Mouse (Mus musculus): ENCODE measurements around the gene Gm5089. TPM values are rescaled to one million over a fixed set of nuclear protein-coding genes. Genes with fewer than 3 reads are reported as not detected.

The Gm5089 gene
- polyA plus RNA-seq, 1 experiment from 2014 or later = 0.22 TPM

DNA sequence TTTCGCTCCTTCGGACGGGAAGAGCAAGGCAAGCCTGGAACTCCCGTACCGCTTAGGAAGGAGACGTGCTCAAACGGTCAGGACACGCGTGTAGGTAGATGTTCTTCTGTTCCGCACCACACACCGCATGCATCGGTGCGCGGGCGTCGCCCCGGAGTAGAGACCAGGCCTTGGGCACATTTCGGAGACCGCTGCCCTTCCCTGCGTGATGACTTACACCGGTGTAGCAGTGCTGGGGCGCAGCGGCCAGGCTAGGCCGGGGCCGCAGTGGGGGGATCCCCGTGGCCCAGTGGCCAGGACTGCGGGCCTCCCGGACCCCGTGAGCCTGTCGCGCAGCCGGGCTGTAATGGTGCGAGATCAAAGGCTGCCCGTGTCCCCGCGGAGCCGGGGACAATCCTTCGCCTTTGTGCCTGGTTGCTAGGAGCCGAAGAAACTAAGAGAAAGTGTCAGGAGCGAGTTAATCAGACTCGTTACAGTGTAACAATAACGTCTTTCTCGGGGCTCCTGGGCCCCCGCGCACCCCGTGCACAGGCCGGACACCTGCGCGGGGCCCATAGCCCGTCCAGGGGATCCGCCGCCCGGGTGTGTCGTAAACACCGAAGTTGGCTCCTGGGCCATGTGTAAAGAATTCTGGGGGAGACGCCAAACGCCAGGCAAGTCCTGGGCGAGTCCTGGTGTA, 44.2 kb downstream of the Gm5089 start:
- peak; percentile 53; the same call in 1 of the 2 replicates for ATAC-seq (ENCODE audit: insufficient number of reproducible peaks, insufficient read depth, low FRiP score, low TSS enrichment, low read depth)
- Histone ChIP-seq H3K4me3 (peak overlapping the region; percentile 43), H3K9me3 (no peaks in the 10 kb centered on the region), H3K4me1 (peaks cover 32% of the 10 kb centered on the region), H3K27me3 (peaks cover 62% of the 10 kb centered on the region), H3K36me3 (no peaks in the 10 kb centered on the region), H3K4me2 (peak overlapping the region; percentile 82), H3K9ac (peak overlapping the region; percentile 70), H3K27ac (no peak overlapping the region)
- 1% methylated on average over 58 of the region's 58 CpGs for WGBS

- peaks cover 65% of the 10 kb centered on the region for H3K27me3 ChIP-seq
- H3K9ac ChIP-seq = peak overlapping the region; percentile 70; the same call in 1 of the 2 replicates
- WGBS = 4% methylated on average over 18 of the region's 18 CpGs
- no peak for ATAC-seq (ENCODE audit: insufficient number of reproducible peaks, insufficient read depth, low FRiP score, low TSS enrichment, low read depth)
- H3K36me3 ChIP-seq = no peaks in the 10 kb centered on the region
- no peak overlapping the region for H3K27ac ChIP-seq
- H3K4me3 ChIP-seq = peak overlapping the region; percentile 43
- peaks cover 30% of the 10 kb centered on the region for H3K4me1 ChIP-seq
- peak overlapping the region; percentile 82 for H3K4me2 ChIP-seq
- H3K9me3 ChIP-seq = no peaks in the 10 kb centered on the region
These were observed 44.9 kb downstream of the Gm5089 start for GRCm38 (mm10) chr14:122405897-122406540.

DNA sequence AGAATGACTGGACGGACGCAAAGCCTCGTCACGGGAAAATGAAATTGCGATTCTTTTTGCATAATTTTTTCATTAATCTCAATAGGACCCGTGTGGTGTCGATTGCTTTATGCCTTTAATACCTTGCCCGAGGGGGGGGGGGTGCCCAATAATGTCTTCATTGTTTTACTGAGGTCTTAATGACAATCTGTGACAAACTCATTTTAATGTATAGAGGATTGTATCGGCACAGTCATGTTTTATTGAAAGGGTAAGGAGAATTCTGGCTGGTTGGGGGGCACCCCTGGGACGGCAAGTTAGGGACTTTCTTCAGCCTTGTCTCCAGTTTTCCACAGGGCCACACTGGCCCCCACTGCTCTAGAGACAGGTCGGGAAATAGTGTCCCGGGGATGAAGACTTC, 45.7 kb downstream of the Gm5089 start:
- Histone ChIP-seq H3K9ac (no peak overlapping the region), H3K36me3 (no peaks in the 10 kb centered on the region), H3K4me2 (no peak overlapping the region), H3K27ac (no peak overlapping the region), H3K9me3 (no peaks in the 10 kb centered on the region), H3K4me1 (peaks cover 30% of the 10 kb centered on the region), H3K27me3 (peaks cover 71% of the 10 kb centered on the region), H3K4me3 (no peak overlapping the region)
- 46% methylated on average over 12 of the region's 12 CpGs for WGBS
- no peak for ATAC-seq (ENCODE audit: insufficient number of reproducible peaks, insufficient read depth, low FRiP score, low TSS enrichment, low read depth)

GRCm38 (mm10) chr14:122404596-122405154, 46.2 kb downstream of the Gm5089 start:
- H3K27me3 ChIP-seq = peaks cover 71% of the 10 kb centered on the region
- 75% methylated on average over 7 of the region's 7 CpGs for WGBS
- H3K9me3 ChIP-seq = no peaks in the 10 kb centered on the region
- no peak overlapping the region for H3K27ac ChIP-seq
- H3K4me2 ChIP-seq = no peak overlapping the region
- H3K36me3 ChIP-seq = no peaks in the 10 kb centered on the region
- no peak for ATAC-seq (ENCODE audit: insufficient number of reproducible peaks, insufficient read depth, low FRiP score, low TSS enrichment, low read depth)
- no peak overlapping the region for H3K4me3 ChIP-seq
- no peak overlapping the region for H3K9ac ChIP-seq
- H3K4me1 ChIP-seq = peaks cover 30% of the 10 kb centered on the region

- Histone ChIP-seq H3K9ac (no peak overlapping the region), H3K4me3 (no peak overlapping the region), H3K27ac (no peak overlapping the region), H3K27me3 (peaks cover 71% of the 10 kb centered on the region), H3K4me1 (peaks cover 30% of the 10 kb centered on the region), H3K9me3 (no peaks in the 10 kb centered on the region), H3K4me2 (no peak overlapping the region), H3K36me3 (no peaks in the 10 kb centered on the region)
- 66% methylated on average over 3 of the region's 3 CpGs for WGBS
- ATAC-seq (ENCODE audit: insufficient number of reproducible peaks, insufficient read depth, low FRiP score, low TSS enrichment, low read depth) = no peak
These were observed 47.4 kb downstream of the Gm5089 start for GRCm38 (mm10) chr14:122403422-122403940.

DNA sequence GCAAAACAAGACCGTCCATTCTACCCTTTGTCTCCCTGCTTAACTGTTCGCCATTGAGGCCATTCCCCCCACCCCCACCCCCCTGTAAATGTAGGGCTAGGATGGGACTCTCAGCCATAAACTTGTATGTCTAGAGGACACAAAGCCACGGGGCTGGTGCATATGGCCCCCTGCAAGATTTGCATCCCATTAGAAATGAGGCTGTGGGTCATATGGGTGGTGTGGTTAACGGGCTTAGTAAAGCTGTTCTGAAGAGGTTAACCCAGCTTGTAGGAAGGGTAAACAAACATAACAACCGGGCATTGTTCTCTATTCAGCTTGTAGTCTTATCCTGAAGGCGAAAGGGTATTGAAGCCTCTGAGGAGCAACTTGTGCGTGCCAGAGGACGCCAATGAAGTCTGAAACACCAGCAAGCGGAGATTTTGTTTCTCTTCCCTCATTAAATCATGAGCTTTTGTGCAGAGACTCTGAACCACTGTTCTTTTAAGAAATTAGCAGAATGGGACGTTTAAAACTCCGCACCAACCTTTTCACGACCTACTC, 48.1 kb downstream of the Gm5089 start:
- H3K27me3 ChIP-seq = peaks cover 64% of the 10 kb centered on the region
- WGBS = 33% methylated on average over 12 of the region's 12 CpGs
- H3K4me3 ChIP-seq = no peak overlapping the region
- no peaks in the 10 kb centered on the region for H3K9me3 ChIP-seq
- H3K27ac ChIP-seq = no peak overlapping the region
- H3K4me1 ChIP-seq = peaks cover 30% of the 10 kb centered on the region
- ATAC-seq (ENCODE audit: insufficient number of reproducible peaks, insufficient read depth, low FRiP score, low TSS enrichment, low read depth) = no peak
- no peak overlapping the region for H3K9ac ChIP-seq
- H3K36me3 ChIP-seq = no peaks in the 10 kb centered on the region
- no peak overlapping the region for H3K4me2 ChIP-seq

GRCm38 (mm10) chr14:122401886-122402285, 49.0 kb downstream of the Gm5089 start:
- Histone ChIP-seq H3K27ac (no peak overlapping the region), H3K4me3 (no peak overlapping the region), H3K4me1 (peaks cover 27% of the 10 kb centered on the region), H3K27me3 (peaks cover 55% of the 10 kb centered on the region), H3K9me3 (no peaks in the 10 kb centered on the region), H3K36me3 (no peaks in the 10 kb centered on the region), H3K4me2 (no peak overlapping the region), H3K9ac (no peak overlapping the region)
- 38% methylated on average over 11 of the region's 11 CpGs for whole genome bisulfite sequencing
- ATAC-seq (ENCODE audit: insufficient number of reproducible peaks, insufficient read depth, low FRiP score, low TSS enrichment, low read depth) = no peak

- no peak for ATAC-seq (ENCODE audit: insufficient number of reproducible peaks, insufficient read depth, low FRiP score, low TSS enrichment, low read depth)
- peaks cover 12% of the 10 kb centered on the region for H3K4me1 ChIP-seq
- H3K4me3 ChIP-seq = no peak overlapping the region
- H3K27ac ChIP-seq = no peak overlapping the region
- peaks cover 35% of the 10 kb centered on the region for H3K27me3 ChIP-seq
- H3K4me2 ChIP-seq = no peak overlapping the region
- WGBS = 82% methylated on average over 5 of the region's 5 CpGs
- H3K9ac ChIP-seq = no peak overlapping the region
- no peaks in the 10 kb centered on the region for H3K36me3 ChIP-seq
- H3K9me3 ChIP-seq = no peaks in the 10 kb centered on the region
These were observed 51.0 kb downstream of the Gm5089 start for GRCm38 (mm10) chr14:122399906-122400305.

- ATAC-seq (ENCODE audit: insufficient number of reproducible peaks, insufficient read depth, low FRiP score, low TSS enrichment, low read depth) = no peak
These were observed 52.2 kb downstream of the Gm5089 start for GRCm38 (mm10) chr14:122398676-122399075.

DNA sequence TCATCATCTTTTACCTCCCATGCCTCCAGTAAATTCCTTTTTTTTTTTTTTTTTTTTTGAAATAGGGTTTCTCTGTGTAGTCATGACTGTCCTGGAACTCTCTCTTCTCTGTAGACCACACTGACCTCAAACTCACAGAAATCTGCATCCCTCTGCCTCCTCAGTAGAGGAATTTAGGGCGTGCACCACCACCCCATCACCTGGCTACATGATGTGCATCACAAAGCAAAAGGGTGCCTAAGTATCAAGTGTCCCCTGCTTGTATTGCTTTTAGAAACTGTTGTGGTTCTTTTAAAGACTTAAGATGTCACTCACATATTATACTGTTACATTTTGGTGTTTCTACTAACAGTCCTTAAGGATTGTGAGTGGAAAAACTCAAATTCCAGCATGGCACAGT, 57.8 kb downstream of the Gm5089 start:
- H3K4me3 ChIP-seq = no peak overlapping the region
- ATAC-seq (ENCODE audit: insufficient number of reproducible peaks, insufficient read depth, low FRiP score, low TSS enrichment, low read depth) = no peak
- WGBS = 69% methylated on average over 1 of the region's 1 CpGs

More at GRCm38 (mm10) chr14:122398676-122399075, 52.2 kb downstream of the Gm5089 start:
- Histone ChIP-seq H3K4me1 (peaks cover 12% of the 10 kb centered on the region), H3K9ac (no peak overlapping the region), H3K36me3 (no peaks in the 10 kb centered on the region), H3K4me3 (no peak overlapping the region), H3K4me2 (no peak overlapping the region), H3K27me3 (peaks cover 22% of the 10 kb centered on the region), H3K27ac (no peak overlapping the region), H3K9me3 (no peaks in the 10 kb centered on the region)
- WGBS = 56% methylated on average over 4 of the region's 4 CpGs

GRCm38 (mm10) chr14:122390935-122391334, 60.0 kb downstream of the Gm5089 start:
- peaks cover 3% of the 10 kb centered on the region; the same call in 1 of the 2 replicates for H3K27me3 ChIP-seq
- H3K4me1 ChIP-seq = no peaks in the 10 kb centered on the region
- H3K4me2 ChIP-seq = no peak overlapping the region
- no peaks in the 10 kb centered on the region for H3K36me3 ChIP-seq
- no peak overlapping the region for H3K4me3 ChIP-seq
- H3K27ac ChIP-seq = no peak overlapping the region
- ATAC-seq (ENCODE audit: insufficient number of reproducible peaks, insufficient read depth, low FRiP score, low TSS enrichment, low read depth) = no peak
- 47% methylated on average over 4 of the region's 4 CpGs for WGBS
- H3K9me3 ChIP-seq = no peaks in the 10 kb centered on the region
- no peak overlapping the region for H3K9ac ChIP-seq

More for the DNA sequence above, 57.8 kb downstream of the Gm5089 start:
- H3K9me3 ChIP-seq = no peaks in the 10 kb centered on the region
- H3K27me3 ChIP-seq = no peaks in the 10 kb centered on the region; the same call in none of the 2 replicates
- H3K9ac ChIP-seq = no peak overlapping the region
- H3K36me3 ChIP-seq = no peaks in the 10 kb centered on the region
- H3K4me1 ChIP-seq = no peaks in the 10 kb centered on the region
- H3K4me2 ChIP-seq = no peak overlapping the region
- no peak overlapping the region for H3K27ac ChIP-seq
